Mouse (Mus musculus): ENCODE results near the gene Rex2.
"Not testable (repeated sequence)": the region's sequence is repeated elsewhere in the genome, so short reads cannot be mapped to it uniquely, and the experiment has no call there.

Gene Rex2

DNA sequence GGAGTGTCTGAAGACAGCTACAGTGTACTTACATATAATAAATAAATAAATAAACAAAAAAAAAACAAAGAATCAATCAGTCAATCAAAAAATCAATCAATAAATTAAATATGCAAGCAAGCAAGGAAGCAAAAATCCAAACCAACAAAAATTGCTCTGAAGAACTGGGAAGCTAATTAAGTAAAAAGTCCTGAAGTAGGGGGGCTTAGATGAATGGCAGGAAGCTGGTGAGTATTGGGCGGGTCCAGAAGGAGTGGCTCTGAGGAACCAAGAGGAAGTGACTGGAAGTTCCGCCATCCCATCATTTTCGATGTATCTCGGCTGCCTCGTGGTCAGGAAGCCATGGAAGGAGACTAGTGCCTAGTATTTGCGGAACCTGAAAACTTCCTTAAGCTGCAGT, at the start of gene Rex2:
Rex2 (plus strand) TSS at position 301 of the 400 bp plus-strand sequence.
- DNase-seq (ENCODE audit: extremely low spot score, low read depth, low spot score): not testable (repeated sequence)

GRCm38 (mm10) chr4:146976581-146976980, 45.1 kb upstream of the Rex2 start:
- DNase-seq (ENCODE audit: extremely low spot score, low read depth, low spot score): not testable (repeated sequence)

GRCm38 (mm10) chr4:147018400-147018799, 3.2 kb upstream of the Rex2 start:
- not testable (repeated sequence) for DNase-seq (ENCODE audit: extremely low spot score, low read depth, low spot score)

DNA sequence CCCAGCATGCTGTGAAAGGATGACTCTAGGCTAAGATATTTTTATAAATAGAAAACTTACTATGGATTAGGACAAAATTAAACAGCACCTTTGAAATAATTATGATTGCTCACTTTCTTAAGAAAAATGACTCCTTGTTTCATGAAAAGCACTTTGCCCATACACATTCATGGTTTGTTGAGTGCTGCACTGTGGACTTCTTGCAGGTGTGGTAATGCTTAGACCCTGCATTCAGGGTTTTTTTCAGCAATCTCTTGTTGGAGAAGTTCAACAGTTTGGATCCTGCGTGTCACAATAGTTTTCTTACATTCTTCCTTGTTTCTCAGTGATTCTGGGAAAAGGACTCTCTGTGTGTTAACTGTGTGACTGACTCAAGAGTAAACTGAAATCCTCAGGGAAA, 4.7 kb downstream of the Rex2 start:
- not testable (repeated sequence) for DNase-seq (ENCODE audit: extremely low spot score, low read depth, low spot score)

DNA sequence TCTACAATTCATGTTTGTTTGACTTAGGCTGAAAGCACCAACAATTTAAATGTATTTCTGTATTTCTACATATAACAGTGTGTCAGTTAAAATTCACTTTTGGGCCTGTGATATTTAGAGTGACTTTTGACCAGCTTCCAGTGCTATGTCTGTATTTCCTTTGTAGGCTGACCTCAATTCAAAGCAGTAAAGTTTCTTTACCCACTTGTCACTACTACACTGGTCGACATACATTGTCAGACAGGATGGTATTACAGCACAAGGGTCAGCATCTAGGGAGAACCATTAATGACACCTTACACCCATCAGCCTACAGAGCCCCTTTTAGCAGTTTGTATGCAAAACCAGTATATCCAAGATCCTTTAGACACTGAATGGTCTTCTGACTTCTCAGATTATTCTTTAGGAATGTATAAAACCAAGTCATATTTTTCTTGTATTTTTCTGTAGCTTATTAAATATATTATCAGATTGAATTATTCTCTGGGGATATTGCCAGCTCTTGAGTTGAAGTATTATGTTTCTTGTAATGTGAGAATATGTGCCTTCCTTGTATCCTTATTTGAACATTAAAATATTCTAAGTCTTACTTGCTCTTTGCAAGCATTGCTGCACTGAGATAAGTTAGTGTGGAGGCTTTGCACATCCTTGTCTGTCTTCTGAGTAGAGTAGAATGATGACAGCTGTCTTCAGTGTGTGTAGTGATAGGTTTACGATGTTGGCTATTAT, 9.8 kb downstream of the Rex2 start:
- not testable (repeated sequence) for DNase-seq (ENCODE audit: extremely low spot score, low read depth, low spot score)

- not testable (repeated sequence) for DNase-seq (ENCODE audit: extremely low spot score, low read depth, low spot score)
Observed at GRCm38 (mm10) chr4:147063768-147064167, 42.1 kb downstream of the Rex2 start.

DNA sequence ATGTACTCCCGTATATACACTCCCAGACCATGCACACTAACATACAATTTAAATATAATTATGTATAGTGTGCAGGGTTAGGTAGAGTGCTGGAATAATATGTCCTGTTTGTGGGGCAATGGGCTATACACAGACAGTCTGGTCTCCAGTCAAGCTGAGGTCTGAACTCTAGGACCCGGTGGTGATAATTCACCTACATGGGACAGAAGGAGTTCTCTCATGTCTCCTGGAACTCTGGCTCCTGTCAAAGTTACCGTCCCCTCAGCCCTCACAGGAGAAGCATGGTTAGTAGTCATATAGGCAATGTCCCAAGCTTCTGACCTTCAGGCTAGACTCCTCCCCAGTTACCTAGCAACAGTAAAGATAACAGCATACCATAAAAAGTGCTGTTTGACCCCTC, 44.2 kb downstream of the Rex2 start:
- DNase-seq (ENCODE audit: extremely low spot score, low read depth, low spot score): not testable (repeated sequence)

GRCm38 (mm10) chr4:147066380-147066779, 44.7 kb downstream of the Rex2 start:
- not testable (repeated sequence) for DNase-seq (ENCODE audit: extremely low spot score, low read depth, low spot score)

GRCm38 (mm10) chr4:147095641-147096040, 74.0 kb downstream of the Rex2 start:
- not testable (repeated sequence) for DNase-seq (ENCODE audit: extremely low spot score, low read depth, low spot score)

- not testable (repeated sequence) for DNase-seq (ENCODE audit: extremely low spot score, low read depth, low spot score)
Observed at GRCm38 (mm10) chr4:147101666-147102626, 80.3 kb downstream of the Rex2 start.

DNA sequence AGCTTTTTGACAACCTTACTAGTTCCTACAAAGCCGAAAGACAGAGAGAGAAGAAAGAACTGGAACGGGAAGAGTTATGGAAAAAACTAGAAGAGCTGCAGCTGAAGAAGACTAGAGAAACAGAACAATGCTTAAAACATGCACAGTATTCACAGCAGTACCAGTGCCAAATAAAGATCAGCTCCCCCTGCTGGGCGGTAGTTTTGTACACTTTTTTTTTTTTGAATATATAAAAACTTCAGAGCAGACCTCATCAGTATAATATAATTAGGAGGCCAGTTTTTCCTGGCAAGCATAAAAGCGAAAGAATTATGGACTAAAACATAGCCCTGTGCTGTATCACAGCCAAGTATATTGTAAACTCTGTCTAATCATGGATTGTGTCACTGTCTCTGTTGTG, 82.2 kb downstream of the Rex2 start:
- not testable (repeated sequence) for DNase-seq (ENCODE audit: extremely low spot score, low read depth, low spot score)

Data from hindlimb bud, embryonic 11.5 days (tissue).